Mouse (Mus musculus): ENCODE data around the gene Aldh2.
"Not testable (repeated sequence)": the region's sequence is repeated elsewhere in the genome, so short reads cannot be mapped to it uniquely, and the experiment has no call there.

The Aldh2 gene

DNA sequence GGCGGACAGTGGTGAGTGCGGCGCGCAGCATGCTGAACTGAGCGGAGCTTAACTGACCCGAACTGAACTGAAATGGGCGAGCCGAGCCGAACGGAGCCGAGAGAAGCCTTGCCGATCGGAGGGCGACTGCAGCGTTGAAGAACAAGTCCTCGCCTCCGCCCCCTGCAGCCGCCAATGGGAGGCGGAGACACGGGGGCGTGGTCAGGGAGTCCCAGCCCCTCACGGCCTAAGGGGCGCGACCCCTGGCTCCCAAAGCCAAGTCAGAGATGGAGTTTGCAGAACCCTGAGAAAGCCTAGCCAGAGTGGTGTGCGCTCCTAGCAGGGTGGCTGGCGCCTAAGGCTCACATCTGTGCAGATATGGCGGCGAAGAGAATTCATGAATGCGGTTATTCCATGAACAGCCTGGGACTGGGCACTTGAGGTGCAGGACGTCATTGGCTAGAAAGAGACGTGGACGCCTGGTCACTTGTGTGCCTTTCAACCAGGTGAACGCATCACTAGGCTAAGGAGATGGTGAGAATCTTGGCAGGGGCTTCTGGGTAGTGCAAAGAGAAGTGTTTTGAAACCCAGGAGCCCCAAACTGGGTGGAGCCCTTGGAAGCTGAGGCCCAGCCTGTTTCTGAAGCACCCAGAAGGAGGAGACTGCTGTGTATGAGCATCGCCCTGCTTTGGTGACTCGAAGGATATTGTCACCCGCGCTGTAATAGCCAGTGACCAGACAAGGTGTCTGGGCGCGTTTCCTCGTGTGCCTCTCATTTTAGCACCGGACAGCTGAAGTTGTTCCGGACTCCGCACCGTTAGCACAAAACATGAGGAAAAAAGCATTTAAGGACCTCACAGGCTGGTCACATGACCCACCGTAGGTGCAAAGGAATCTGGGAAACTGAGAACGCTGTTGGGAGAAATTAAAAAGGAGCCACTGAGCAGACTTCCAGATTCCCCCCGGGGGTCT, at the start of gene Aldh2:
Gene Aldh2 (minus strand): TSS at position 374 of the 951 bp plus-strand sequence.
- peak; percentile 57 for DNase-seq (ENCODE audit: low read depth, low spot score)

DNA sequence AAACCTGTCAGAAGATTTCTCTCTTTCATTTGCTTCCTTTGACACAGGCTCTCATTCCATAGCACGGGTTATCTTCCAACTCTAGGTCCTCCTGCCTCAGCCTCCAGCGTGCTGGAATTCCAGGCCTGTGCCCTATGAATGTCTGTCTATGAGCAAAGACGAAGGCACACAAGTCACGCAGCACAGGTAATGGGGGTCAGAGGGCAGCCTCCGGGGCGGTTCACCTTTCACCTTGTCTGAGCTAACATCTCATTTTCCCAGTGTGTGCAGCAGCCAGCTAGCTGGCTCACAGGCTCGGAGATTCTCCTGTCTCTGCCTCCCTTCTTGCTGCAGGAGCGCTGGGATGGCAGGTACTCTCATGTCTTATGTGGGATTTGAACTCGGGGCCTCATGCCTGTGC, 46.0 kb upstream of the Aldh2 start:
- DNase-seq (ENCODE audit: low read depth, low spot score) = no peak

DNA sequence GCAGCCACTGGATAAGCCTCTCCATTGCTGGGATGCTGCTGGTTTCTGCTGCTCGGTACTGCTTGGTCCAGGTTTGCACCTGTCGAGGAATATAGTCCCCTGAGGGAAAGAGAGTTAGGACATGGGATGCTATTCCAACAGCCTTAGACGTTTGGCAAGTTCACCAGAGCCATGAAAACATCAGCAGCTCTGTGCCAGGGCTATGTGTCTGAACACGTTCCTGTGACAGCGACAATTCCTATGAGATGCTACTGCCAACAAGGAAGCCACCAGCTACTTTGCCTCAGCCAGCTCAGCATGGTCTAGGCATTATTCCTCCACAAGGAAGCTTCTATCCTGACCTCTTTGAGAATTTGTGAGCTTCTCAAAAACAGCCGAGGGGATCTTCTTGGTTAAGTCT, 43.7 kb upstream of the Aldh2 start:
- no peak for DNase-seq (ENCODE audit: low read depth, low spot score)

DNA sequence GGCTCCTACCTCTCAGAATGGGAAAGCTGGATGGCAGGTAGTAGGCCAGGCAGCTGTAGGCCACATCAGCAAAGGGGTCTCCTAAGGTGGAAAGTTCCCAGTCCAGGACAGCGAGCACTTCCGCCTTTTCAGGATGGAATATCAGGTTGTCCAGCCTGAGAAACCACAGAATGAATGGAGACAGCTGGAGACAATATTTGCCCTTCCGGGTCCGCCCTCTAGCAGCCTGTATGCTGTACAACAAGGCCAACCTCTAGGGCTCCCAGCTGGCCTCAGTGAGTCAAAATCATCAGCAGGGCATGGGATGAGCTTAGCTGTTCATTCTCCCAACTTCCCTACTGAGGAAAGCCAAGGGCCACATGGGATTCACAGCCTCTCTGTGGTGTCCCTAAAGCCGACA, 41.0 kb upstream of the Aldh2 start:
- DNase-seq (ENCODE audit: low read depth, low spot score) = no peak

DNA sequence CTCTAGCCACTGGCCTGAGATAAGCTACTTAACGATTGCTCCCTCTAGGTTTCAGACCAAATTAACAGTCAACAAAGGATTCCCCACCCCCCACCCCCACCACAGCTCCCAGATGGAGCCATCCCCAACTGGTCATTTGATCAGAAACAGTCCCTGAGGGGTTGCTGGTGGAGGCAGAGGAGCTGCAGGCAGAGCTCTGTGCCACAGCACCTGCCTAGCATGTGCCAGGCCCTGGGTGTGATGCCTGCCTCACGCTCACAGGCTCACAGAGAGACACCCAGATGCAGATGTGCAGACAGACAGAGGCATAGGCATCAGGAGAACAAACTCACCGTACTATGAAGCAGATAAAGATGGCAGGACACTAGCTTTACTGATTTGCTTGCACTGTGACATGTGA, 39.2 kb upstream of the Aldh2 start:
- DNase-seq (ENCODE audit: low read depth, low spot score) = no peak

DNA sequence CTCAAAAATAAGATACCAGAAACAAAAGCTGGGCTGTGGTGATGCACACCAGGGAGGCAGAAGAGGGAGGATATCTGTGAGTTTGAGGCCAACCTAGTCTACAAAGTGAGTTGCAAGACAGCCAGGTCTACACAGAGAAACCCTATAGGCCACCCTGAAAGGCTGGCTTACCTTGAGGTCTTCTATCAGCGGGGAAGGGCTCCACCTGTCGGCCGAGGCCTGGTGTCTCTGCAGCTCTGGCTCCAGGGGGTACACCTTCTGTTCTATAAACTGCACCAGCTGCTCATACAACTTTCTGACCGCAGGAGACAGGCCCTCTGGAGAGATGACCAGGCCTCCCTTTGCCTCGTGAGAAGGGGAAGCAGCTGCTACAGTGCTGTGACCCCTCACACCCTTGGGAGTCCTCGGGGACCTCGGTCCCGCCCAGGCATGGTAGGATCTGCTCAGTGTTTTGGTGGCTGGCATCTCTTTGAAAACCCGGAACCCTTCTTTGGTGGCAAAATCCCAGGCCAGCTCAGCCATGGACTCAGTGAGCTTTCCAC, 37.6 kb upstream of the Aldh2 start:
- DNase-seq (ENCODE audit: low read depth, low spot score) = not testable (repeated sequence)

DNA sequence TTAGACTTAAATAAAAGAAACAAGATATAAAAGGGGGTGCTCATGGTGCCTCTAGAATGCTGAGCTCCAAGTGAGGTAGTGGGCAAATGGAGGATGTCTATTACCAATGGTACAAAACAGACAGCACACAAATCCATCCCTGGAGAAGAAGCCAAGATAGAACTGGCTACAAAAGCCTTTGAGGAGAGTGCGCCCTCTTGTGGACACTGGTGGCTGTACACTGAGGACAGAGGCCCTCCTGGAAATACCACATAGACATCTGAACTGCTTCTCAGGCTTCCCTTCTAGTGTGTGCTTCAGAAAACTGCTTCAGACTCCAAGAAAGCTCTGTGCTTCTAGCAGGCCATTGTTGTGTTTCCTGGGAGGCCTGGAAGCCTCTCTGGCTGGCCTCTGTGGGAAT, 34.2 kb upstream of the Aldh2 start:
- DNase-seq (ENCODE audit: low read depth, low spot score) = peak; percentile 9

DNA sequence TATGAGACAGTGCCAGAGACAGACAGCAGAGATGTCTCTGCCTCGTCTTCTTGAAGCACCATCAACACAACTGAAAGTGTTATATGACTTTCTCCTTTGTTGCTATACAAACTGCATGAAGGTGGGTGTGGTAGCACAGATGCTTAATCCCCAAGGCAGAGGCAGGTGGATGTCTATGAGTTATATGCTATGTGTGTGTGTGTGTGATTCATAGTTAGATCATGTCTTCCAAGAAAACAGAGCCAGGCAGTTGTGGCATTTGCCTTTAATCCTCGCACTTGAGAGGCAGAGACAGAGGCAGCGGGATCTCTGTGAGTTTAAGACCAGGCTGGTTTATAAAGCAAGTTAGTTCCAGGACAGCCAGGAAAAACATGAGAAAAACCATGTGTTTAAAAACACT, 29.6 kb upstream of the Aldh2 start:
- no peak for DNase-seq (ENCODE audit: low read depth, low spot score)

DNA sequence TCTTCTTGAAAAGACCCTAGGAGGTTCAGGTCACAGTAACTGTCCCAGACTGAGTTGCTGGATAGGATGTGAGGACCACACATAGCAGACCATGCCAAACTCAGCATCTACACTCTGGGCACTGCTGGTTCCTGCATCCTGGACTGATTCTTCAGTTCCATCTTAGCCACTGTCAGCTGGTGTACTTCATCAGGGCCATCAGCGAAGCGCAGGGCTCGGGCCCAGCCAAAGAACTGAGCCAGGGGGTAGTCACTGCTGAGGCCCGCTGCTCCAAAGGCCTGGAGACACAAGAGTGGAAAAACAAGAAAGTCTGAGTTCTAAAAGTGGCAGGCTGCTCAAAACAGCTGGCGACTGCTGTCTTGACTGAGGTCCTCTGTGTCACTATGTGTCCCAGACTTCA, 27.5 kb upstream of the Aldh2 start:
- DNase-seq (ENCODE audit: low read depth, low spot score) = no peak

DNA sequence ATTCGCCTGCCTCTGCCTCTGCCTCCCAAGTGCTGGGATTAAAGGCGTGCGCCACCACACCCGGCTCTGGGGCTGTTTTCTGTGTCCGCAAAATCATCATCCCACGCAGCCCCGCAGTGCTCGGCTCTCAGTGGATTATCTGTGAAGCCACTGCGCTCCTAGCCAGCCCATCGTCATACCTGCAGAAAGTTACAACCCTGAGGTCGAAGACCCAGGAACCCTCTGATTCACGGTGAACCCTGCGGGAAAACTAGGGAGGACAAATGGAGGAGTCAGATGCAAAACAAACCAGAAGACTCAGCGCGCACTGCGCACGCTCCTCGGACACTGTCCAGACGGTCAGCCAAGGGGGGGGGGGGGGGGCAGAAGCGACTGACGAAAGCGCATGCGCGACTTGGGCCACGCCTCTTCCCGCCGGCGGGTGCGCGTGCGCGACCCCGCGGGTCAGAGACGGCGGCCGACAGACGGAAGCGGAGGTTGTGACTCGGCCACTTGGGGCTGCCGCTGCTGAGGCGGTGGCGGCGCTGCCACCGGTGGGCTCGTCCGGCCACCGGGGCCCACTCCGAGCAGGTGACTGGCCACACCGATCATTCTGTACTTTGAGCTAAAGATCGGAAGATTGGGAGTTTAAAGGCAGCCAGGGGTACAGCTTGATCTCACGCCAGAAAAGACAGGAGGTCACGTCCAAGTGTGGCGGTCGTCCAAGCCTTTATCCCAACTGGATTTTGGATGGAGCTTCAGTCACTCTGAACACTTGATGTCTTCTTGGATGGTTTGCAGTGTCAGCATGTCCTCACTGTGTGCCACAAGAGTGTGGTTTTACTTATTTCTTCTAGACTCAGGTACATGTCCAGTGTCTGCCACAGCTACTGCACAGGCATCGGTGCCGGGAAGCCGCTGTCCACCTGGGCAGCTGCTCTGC, 25.2 kb upstream of the Aldh2 start, which contains the start of gene Acad12:
Gene Acad12 (minus strand): TSS at position 347 of the 922 bp plus-strand sequence.
- DNase-seq (ENCODE audit: low read depth, low spot score) = peak; percentile 59

DNA sequence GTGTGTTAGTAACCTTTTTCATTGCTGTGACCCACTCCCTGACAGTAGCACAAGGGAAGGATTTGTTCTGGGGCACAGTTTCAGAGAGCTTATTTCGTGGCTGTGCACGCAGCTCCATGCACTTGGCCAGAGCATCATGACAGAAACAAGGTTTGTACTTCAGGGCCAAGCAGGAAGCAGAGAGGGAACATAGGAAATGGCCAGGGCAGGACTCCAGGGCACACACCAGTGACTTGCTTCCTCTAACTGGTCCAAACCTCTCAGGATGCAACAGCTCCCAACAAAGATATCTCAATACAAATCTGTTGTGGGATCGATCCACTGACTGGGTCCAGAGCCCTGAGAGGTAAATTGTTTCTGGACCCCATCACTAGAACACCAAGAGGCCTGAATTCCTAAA, 21.3 kb upstream of the Aldh2 start:
- DNase-seq (ENCODE audit: low read depth, low spot score) = not testable (repeated sequence)

DNA sequence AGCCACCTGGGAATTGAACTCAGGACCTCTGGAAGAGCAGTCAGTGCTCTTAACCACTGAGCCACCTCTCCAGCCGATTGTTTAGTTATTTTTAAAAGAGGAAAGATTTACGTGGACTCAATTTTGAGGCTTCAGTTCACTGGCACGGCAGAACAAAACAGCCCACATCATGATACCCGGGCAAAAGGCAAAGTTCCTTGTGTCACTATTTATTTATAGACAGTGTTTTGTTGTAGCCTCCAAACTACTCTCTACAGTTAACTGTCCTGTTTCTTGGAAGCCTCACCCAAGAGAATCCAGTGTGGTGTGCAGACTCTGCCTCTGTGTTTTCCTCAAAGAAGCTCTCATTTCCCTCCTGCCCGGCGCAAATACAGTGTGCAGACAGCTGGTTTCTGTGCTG, 18.4 kb upstream of the Aldh2 start:
- no peak for DNase-seq (ENCODE audit: low read depth, low spot score)

DNA sequence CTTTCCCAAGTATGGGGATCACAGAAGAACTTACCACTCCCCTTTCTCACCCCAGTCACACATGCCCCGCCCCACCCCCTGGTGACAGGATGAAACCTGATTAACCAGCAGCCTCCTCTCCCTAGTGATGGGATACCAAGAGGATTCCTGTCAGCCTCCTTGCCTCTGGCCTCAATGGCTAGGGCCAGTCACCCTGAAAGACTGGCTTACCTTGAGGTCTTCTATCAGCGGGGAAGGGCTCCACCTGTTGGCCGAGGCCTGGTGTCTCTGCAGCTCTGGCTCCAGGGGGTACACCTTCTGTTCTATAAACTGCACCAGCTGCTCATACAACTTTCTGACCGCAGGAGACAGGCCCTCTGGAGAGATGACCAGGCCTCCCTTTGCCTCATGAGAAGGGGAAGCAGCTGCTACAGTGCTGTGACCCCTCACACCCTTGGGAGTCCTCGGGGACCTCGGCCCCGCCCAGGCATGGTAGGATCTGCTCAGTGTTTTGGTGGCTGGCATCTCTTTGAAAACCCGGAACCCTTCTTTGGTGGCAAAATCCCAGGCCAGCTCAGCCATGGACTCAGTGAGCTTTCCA, 16.0 kb upstream of the Aldh2 start:
- DNase-seq (ENCODE audit: low read depth, low spot score) = not testable (repeated sequence)

DNA sequence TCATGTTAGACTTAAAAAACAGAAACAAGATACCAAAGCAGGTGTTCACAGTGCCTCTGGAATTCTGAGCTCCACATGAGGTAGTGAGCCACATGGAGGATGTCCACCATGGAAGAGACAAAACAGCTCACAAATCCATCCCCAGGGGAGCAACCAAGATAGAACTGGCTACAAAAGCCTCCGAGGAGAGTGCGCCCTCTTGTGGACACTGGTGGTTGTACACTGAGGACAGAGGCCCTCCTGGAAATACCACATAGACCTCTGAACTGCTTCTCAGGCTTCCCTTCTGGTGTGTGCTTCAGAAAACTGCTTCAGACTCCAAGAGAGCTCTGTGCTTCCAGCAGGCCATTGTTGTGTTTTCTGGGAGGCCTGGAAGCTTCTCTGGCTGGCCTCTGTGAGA, 12.5 kb upstream of the Aldh2 start:
- no peak for DNase-seq (ENCODE audit: low read depth, low spot score)

DNA sequence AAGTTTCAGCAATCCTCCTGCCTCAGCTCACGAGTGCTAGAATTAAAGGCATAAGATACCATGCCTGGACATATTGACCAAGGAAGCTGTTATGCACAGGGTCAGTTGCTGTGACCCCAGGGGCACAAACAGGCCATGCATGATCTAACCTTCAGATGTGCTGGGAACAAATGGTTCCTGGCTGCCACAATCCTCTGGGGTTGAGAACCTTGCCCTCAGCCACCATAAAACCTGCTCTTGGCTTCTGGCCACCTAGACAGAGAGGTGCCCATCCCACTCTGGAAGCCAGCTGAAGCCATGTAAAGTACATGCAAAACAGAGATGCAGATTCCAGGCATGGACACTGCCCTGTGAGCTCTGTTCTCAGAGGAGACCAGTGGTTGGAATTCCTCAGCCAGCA, 10.2 kb upstream of the Aldh2 start:
- not testable (repeated sequence) for DNase-seq (ENCODE audit: low read depth, low spot score)

DNA sequence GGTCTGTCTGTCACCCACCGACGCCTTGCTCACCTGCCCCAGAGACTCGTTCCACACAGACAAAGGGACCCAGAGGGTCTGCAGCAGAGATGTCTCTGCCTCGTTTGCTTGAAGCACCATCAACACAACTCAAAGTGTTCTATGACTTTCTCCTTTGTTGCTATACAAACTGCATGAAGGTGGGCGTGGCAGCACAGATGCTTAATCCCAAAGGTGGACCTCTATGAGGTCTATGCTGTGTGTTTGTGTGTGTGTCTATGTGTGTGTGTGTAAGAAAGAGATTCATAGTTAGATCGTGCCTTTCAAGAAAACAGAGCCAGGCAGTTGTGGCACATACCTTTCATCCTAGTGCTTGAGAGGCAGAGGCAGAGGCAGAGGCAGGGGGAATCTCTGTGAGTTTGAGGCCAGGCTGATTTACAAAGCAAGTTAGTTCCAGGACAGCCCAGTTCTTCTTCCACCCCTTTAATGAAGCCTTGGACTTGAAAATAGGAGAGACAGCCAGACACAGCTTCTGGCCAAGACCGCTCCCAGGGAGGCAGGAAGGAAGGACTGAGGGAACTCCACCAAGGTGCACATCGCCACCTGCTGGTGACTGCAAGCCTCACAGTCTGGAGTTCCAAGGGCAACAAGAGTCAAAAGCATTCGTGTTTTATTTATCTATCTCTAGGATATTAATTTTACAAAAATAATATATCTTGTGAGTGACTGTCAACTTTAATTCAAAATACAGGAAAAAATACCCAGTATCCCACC, 8.1 kb upstream of the Aldh2 start:
- DNase-seq (ENCODE audit: low read depth, low spot score) = no peak

DNA sequence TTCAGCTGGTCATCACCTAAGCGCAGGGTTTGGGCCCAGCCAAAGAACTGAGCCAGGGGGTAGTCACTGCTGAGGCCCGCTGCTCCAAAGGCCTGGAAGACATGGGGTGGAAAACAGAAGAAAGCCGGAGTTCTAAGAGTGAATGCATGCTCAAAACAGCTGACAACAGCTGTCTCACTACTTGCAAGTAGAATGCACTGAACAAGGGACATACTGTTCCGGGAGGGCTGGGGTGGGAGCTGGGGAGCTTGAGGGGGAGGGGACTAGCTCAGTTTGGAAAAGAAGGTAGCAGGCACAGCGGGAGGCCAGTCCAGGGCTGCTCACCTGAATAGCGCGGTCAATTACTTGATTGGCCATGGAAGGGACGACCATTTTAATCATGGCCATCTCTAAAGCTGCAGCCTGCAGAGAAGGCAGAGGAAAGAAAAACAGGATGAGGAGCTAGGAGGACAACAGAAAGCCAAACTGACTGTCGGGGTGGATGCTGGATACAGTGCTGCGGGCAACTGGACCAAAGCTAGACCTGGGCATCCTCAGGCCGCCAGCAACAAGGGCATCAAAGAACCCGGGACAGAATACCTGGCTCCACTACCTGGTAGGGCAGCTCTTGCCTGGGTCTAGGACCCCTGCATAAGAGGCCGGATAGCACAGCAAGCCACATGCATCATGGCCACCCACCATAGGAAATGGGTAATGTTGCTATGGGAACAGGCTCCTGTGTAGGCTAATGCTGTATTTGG, 5.4 kb upstream of the Aldh2 start:
- no peak for DNase-seq (ENCODE audit: low read depth, low spot score)

DNA sequence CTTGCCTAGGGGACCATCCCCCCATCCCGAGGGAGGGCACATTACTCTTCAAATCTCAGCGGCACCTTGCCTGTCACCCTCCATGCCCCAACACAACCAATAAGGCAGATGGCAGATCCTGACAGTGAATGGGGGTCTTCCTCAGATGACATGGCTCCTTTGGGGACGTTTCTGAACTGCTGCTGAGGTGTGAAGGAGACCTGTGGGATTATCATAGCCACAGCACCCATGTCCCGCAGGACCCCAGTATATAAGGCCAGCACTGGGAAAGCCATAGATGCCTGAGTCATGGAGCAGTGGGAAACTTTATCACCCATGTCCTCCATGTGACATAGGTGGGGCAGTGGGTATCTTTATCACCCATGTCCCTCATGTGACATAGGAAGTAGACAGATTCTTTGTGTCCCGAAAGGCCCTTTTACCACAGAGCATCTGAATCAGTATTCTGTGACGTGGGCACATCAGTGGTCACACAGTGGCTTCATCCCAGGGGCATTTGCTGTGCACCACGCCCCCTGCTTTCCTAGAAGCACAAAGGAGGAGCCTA, 4.4 kb upstream of the Aldh2 start:
- no peak for DNase-seq (ENCODE audit: low read depth, low spot score)

DNA sequence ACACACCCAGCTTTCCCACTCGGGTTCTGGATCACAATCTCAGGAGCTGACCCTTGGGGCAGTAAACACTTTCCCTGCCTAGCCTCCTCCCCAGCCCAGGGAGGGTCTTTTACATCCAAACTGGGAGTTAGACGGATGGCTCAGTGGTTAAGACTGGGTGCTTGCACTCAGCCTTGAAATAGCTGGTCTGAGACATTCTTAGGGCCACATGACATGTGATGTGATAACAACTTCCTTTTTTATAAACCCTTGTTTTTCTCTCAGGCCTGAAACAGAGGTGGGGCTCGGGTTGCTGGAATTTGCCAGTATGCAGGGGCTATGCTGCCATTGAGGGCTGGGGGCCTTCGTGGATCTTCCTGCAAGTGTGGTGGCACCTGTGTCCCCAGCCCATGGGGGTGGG, 3.7 kb upstream of the Aldh2 start:
- no peak for DNase-seq (ENCODE audit: low read depth, low spot score)

DNA sequence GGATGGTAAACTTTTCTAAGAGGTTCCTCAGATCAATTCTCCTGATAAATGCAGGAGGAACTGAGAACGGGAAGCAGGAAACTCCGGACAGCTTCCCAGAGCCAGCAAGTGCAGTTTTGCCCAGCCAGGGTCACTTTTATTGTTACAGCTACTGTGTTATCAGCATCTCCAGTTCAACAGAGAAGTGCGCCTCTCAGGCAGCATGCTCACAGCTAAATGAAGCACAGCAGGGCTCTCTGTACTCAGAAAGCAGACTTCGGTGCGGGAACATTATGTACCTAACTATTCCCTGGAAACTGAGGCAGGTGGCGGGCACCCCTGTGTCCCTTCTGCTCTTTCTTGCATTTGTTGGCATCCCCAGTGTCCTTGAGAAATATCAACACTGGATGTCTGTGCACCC, 2.6 kb upstream of the Aldh2 start:
- no peak for DNase-seq (ENCODE audit: low read depth, low spot score)

Data from telencephalon, adult 2 months (tissue).